Mouse (Mus musculus) limb, embryonic 13.5 days (tissue): ENCODE data around the gene Clic1. TPM values are rescaled to one million over a fixed set of nuclear protein-coding genes. Genes with fewer than 3 reads are reported as not detected.

Experiments used
- ATAC-seq: fragments of 200-750 bp; cut with Nextera tagmentation; 2 replicates; pipeline ENCODE4 v1.8.0; 2017; ENCODE audit warnings: low read depth, moderate number of reproducible peaks, moderate TSS enrichment; ENCODE audit not compliant: low FRiP score
- H3K27ac ChIP-seq: fragments of 300-500 bp; sonication (generic); 2 replicates; pipeline ENCODE4 v1.5.1; 2015; ENCODE audit warnings: inconsistent platforms, mild to moderate bottlenecking, moderate library complexity
- H3K27me3 ChIP-seq: fragments of 300-500 bp; sonication (generic); 2 replicates; pipeline ENCODE4 v1.6.1; 2015; ENCODE audit warnings: mild to moderate bottlenecking, inconsistent platforms
- H3K36me3 ChIP-seq: fragments of 300-500 bp; sonication (generic); 2 replicates; pipeline ENCODE4 v1.6.1; 2015; ENCODE audit warnings: inconsistent platforms, mild to moderate bottlenecking, moderate library complexity
- H3K4me1 ChIP-seq: fragments of 300-500 bp; sonication (generic); 2 replicates; pipeline ENCODE4 v1.6.1; 2015; ENCODE audit warnings: inconsistent platforms
- H3K4me2 ChIP-seq: fragments of 300-500 bp; sonication (generic); replicated peaks from 2 replicates; pipeline ENCODE4 v1.6.1; 2015; ENCODE audit warnings: inconsistent platforms, mild to moderate bottlenecking, moderate library complexity
- H3K4me3 ChIP-seq: fragments of 300-500 bp; sonication (generic); 2 replicates; pipeline ENCODE4 v1.5.1; 2015; ENCODE audit warnings: moderate library complexity, mild to moderate bottlenecking, inconsistent platforms
- H3K9ac ChIP-seq: fragments of 300-500 bp; sonication (generic); 2 replicates; pipeline ENCODE4 v1.6.1; 2015; ENCODE audit warnings: mild to moderate bottlenecking, inconsistent platforms
- H3K9me3 ChIP-seq: fragments of 300-500 bp; sonication (generic); 2 replicates; pipeline ENCODE4 v1.6.1; 2016; ENCODE audit warnings: inconsistent platforms
- WGBS: fragments of 180-500 bp; shearing (Covaris S2); methylation state at CpG from one replicate; pipeline ENCODE4 v1.1.7; 2015; 5-methylcytosine and 5-hydroxymethylcytosine counted together
- polyA plus RNA-seq: library from polyadenylated mRNA; unstranded; fragments of >200 nt; fragmentation: Nextera tagmentation; extraction: Ambion mirVana; gene quantifications from 2 replicates; pipeline ENCODE4 v1.2.1, GENCODE M21; 2015

Clic1 gene
- polyA plus RNA-seq, 1 experiment from 2014 or later = 266 TPM

DNA sequence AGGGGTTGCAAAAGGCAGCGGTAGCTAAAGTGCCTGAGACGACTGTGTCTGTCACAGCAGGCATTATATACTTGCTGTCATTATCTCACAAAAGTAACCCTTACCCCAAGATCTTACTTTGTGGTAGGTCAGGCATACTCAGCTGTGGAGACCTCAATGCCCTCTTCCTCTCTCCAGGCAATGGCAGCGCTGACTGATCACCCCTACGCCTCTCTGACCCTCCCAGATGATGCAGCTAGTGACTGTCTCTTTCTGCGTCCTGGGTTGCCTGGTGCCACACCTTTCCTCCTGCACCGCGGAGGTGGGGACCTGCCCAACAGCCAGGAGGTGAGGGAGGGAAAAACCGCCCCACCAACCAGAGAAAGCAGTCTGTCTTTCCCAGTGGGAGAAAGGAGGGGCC, 11.5 kb downstream of the Clic1 start:
- peak overlapping the region; percentile 99; the same call in 1 of the 2 replicates for H3K4me2 ChIP-seq
- H3K36me3 ChIP-seq = peaks cover 53% of the 10 kb centered on the region
- H3K4me1 ChIP-seq = peaks cover 43% of the 10 kb centered on the region
- H3K9me3 ChIP-seq = no peaks in the 10 kb centered on the region
- WGBS = 79% methylated on average over 8 of the region's 8 CpGs
- peaks cover 39% of the 10 kb centered on the region for H3K27me3 ChIP-seq
- peak overlapping the region; percentile 80; the same call in 1 of the 2 replicates for H3K9ac ChIP-seq
- no peak for ATAC-seq
- no peak overlapping the region for H3K27ac ChIP-seq
- H3K4me3 ChIP-seq = peak overlapping the region; percentile 64; the same call in 1 of the 2 replicates

DNA sequence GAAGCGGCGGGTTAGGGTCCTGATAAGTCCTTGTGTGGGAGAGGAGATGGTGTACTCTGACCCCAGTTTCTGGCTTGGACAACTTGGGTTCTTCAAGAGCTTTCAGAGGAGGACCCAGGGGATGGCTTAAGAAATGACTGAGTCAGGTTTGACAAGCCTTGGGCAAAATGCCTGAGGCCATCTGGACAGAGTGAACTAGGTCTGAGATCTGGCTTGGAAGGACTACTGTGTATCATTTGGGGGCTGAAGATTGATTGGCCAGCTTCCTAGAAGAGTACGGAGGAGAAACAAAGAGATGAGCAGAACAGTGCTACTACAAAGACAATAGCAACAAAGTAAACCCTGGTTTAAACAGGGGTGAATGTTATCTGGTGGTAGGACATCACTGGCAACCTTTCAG, 13.7 kb downstream of the Clic1 start:
- peaks cover 61% of the 10 kb centered on the region for H3K27me3 ChIP-seq
- H3K36me3 ChIP-seq = peaks cover 33% of the 10 kb centered on the region
- H3K9ac ChIP-seq = no peak overlapping the region
- H3K4me1 ChIP-seq = peaks cover 40% of the 10 kb centered on the region
- no peak overlapping the region for H3K4me3 ChIP-seq
- ATAC-seq = no peak
- no peak overlapping the region for H3K4me2 ChIP-seq
- no peaks in the 10 kb centered on the region for H3K9me3 ChIP-seq
- H3K27ac ChIP-seq = no peak overlapping the region
- 92% methylated on average over 3 of the region's 3 CpGs for WGBS

DNA sequence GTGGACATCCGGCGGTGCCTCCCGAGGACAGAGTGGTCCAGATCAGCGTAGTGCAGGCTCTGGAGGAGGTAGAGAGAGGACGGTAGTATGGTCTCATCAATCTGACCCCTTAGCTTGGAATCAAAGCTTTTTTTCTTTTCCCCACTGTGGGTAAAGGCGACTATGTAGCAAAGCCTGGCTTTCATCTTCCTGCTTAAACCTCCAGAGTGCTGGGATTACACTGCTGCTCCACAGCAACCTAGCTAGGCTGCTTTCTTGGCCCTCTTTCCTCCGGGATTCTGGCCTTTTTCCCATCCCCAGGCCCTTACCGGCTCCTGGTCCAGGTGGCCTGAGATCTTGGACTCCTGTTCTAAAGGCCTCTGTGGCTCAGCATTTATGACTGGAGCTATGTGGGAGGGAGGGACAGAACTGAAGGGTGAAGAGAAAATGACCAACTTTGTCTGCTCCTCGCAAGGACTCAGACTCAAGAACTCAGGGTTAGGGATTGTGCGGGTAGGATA, 14.7 kb downstream of the Clic1 start:
- Histone ChIP-seq H3K4me1 (peaks cover 37% of the 10 kb centered on the region), H3K36me3 (peaks cover 33% of the 10 kb centered on the region), H3K4me2 (peak overlapping the region; percentile 67), H3K4me3 (peak overlapping the region; percentile 40), H3K27me3 (peaks cover 68% of the 10 kb centered on the region), H3K27ac (no peak overlapping the region), H3K9me3 (no peaks in the 10 kb centered on the region), H3K9ac (peak overlapping the region; percentile 46; the same call in 1 of the 2 replicates)
- 26% methylated on average over 10 of the region's 10 CpGs for WGBS
- no peak for ATAC-seq

DNA sequence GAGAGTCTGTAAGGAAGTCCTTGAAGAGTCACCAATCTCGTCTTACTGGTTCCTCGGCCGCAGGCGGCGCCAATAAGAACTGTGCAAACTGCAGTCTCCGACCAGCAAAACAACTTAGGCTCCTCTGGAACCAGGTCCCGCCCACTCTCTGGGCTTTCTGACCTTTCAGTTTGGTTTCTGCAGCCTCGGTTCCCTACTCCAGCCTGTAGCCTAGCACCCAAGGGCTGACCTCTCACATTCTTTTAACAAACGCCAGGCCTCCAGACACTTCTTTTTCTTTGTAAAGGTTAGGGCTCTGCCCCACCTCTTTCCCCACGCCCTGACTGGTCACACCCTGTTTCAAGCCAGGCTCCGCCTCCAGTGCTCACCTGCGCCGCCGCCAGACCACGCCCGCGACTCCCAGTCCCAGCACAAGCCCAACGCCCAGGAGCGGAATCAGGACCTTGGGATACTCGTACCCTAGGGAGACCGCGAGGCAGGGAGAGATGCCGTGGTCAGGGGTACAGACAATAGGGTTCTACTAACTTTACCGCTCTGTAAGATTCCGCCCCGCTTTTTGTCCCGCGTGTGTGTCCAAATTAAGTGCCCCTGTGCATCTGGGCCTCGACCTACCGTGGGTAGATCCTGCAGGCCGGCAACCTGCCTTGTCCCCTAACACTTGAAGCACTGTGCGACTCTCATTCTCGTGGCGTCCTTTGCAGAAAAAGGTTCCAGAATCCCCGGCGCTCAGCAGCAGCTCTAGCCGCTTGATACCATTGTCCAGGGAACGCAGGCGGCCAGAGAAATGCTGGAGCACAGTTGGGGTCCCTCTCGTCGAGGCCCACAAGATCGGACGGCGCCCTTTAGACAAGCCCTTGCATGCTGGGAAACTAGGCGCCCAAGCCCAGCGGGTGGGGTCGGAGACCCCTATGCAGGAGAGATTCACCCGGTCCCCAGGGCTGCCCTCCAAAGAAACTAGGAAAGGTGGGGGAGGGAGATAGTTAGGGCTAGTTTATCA, 15.5 kb downstream of the Clic1 start, which contains the start of gene Ly6g6c:
Gene Ly6g6c (plus strand): TSS at position 438 of the 997 bp plus-strand sequence.
- Histone ChIP-seq H3K27ac (no peak within 1 kb of the TSS), H3K4me2 (peak within 1 kb of the TSS; percentile 67), H3K4me3 (peak within 1 kb of the TSS; percentile 40), H3K27me3 (peaks cover 68% of the 10 kb centered on the region), H3K36me3 (peaks cover 33% of the 10 kb centered on the region), H3K9ac (peak within 1 kb of the TSS; percentile 55), H3K4me1 (peaks cover 34% of the 10 kb centered on the region), H3K9me3 (no peaks in the 10 kb centered on the region)
- WGBS = 2% methylated on average over 48 of the region's 48 CpGs
- ATAC-seq = peak; percentile 62

DNA sequence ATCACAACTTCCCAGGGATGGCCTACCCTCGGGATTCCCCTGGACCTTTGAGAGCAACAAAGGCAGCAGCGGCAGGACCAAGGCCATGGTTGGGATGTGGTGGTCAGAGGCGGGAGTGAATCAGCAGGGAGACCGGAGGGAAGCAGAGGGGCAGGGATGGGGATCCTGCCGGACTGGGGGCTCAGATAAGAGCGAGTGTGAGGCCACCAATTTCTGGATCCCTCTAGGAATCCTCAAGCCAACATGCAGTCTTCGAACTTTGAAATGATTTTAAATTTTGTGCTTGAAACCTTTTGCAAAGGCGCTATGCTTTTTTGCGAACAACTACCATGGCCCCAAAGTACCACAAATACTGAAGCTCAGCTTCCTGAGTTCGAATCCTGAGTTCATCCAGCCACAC, 16.3 kb downstream of the Clic1 start, which contains the start of gene Mpig6b:
Gene Mpig6b (minus strand): TSS at position 101 of the 400 bp plus-strand sequence.
- ATAC-seq = no peak
- no peaks in the 10 kb centered on the region for H3K9me3 ChIP-seq
- peaks cover 25% of the 10 kb centered on the region for H3K36me3 ChIP-seq
- peak within 1 kb of the TSS; percentile 55 for H3K9ac ChIP-seq
- no peak within 1 kb of the TSS for H3K27ac ChIP-seq
- H3K4me3 ChIP-seq = peak within 1 kb of the TSS; percentile 40
- 47% methylated on average over 10 of the region's 10 CpGs for WGBS
- H3K27me3 ChIP-seq = peaks cover 68% of the 10 kb centered on the region
- H3K4me2 ChIP-seq = peak within 1 kb of the TSS; percentile 67
- peaks cover 25% of the 10 kb centered on the region for H3K4me1 ChIP-seq

DNA sequence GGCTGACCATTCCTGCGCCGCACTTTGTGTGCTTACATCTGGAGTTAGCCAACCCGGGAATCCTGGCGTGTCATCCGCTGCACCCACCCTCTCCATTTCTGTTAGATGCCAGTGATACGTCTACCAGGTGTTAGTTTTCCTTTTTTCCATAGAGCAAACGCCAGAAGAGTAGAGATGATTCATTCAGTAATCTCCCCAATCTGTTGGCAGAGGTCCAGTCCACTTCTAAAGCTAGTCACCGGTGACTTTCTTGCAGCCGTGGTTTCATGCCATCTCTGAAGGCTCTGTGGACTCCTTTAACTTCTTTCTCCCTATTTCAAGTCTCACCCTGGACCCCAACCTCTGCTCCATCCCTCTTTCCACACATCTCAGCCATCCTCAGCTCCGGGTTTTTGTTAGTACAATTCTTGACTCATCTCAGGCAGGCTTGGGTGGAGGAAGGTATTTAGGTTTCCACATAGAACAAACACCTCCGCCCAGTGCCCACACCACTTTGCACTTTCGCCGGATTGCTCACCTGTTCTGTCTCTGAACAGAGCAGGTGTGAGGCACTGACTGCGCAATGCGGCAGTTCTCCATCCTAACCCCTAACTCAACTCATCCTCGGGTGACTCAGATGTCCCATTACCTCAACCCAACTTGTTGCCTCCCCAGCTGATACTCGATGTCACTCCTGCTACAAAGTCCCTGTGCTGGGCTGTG, 18.6 kb downstream of the Clic1 start:
- no peaks in the 10 kb centered on the region for H3K9me3 ChIP-seq
- no peak overlapping the region for H3K4me3 ChIP-seq
- H3K27ac ChIP-seq = no peak overlapping the region
- WGBS = 82% methylated on average over 17 of the region's 17 CpGs
- no peak overlapping the region for H3K9ac ChIP-seq
- peaks cover 59% of the 10 kb centered on the region for H3K27me3 ChIP-seq
- no peak overlapping the region for H3K4me2 ChIP-seq
- ATAC-seq = no peak
- peaks cover 18% of the 10 kb centered on the region for H3K4me1 ChIP-seq
- H3K36me3 ChIP-seq = peaks cover 4% of the 10 kb centered on the region

DNA sequence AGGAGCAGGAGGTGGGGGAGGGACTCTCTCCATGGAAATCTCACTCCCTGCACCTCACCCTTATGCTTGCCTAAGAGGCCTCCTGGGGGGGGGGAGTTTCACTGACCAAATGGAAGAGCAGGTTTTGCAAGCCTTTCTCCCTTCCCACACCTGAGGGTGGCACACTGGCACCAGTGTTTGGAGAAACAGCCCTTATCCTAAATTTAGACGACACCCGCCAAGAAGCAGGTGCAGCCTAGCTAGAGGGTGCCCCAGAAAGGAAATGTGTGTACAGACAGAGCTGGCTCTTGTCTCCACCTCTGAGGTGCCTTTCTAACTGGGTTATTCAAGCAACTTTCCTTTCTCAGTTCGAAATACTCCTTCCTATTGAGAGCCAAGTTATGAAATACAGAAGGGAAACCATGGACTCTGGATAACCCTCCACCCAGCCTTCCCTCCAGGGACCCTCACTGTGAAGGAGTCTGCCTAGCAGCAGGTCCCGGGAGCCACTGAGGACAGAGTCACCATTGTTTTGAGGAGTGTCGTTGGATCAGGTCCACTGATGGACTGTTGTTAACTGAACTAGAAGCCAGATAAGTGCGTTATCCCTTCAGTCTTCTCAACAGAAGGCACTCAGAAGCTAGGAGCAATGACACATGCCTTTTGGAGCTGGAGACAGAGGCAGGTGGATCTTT, 20.9 kb downstream of the Clic1 start:
- Histone ChIP-seq H3K4me3 (no peak overlapping the region), H3K36me3 (no peaks in the 10 kb centered on the region), H3K9ac (no peak overlapping the region), H3K4me2 (no peak overlapping the region), H3K27ac (no peak overlapping the region), H3K4me1 (peaks cover 9% of the 10 kb centered on the region), H3K27me3 (peaks cover 36% of the 10 kb centered on the region), H3K9me3 (no peaks in the 10 kb centered on the region; the same call in 1 of the 2 replicates)
- 55% methylated on average over 6 of the region's 6 CpGs for WGBS
- no peak for ATAC-seq

DNA sequence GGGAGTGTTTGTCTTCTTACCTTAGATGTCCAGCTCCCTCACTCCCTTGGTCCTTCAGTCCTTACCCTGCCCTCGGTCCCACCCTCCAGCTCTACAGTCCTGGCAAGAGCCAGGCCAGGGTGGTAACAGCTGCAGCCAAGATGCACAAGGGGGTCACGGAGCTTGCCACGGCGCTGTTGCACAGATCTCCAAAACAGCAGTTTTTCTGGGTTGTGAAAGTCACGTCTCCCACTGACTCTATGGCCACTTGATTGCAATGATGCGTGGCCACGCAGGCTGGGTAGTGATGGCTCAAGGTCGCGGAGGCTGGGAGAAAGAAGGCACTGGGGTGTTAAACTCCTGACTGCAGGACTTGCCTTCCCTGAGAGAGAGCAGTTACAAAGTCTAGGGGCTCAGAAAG, 21.7 kb downstream of the Clic1 start:
- no peak for ATAC-seq

DNA sequence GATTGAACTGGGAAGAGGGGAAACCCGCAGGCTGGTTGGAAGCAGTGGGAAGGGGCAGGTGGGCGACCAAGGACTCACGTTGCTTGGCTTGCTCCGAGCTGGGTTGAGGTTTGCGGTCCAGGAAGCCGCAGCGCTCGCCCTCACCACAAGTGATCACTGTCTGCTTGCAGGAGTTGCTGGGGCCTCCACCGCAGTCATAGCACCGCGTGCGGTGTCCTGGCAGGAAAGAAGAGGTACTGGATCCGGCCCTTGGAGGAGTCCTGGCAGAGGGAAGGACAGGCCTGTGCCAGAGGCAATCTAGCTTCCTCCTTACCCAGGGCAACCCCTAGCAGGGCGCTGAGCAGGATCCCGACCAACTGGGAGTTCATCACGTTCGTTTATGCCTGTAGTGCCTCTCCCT, 24.3 kb downstream of the Clic1 start:
- H3K4me1 ChIP-seq = peaks cover 26% of the 10 kb centered on the region
- H3K27ac ChIP-seq = no peak overlapping the region
- H3K9ac ChIP-seq = peak overlapping the region; percentile 45; the same call in 1 of the 2 replicates
- 30% methylated on average over 17 of the region's 17 CpGs for WGBS
- H3K36me3 ChIP-seq = no peaks in the 10 kb centered on the region
- peaks cover 13% of the 10 kb centered on the region; the same call in 1 of the 2 replicates for H3K27me3 ChIP-seq
- no peak overlapping the region for H3K4me3 ChIP-seq
- H3K9me3 ChIP-seq = no peaks in the 10 kb centered on the region; the same call in 1 of the 2 replicates
- no peak for ATAC-seq
- H3K4me2 ChIP-seq = 0 out of 2 replicates have a peak overlapping the region, but pooled peaks have one; percentile 16

More for the DNA sequence above, 21.7 kb downstream of the Clic1 start:
- H3K36me3 ChIP-seq = no peaks in the 10 kb centered on the region
- no peak overlapping the region for H3K27ac ChIP-seq
- H3K9me3 ChIP-seq = no peaks in the 10 kb centered on the region; the same call in 1 of the 2 replicates
- H3K4me1 ChIP-seq = peaks cover 11% of the 10 kb centered on the region
- 77% methylated on average over 9 of the region's 9 CpGs for WGBS
- no peak overlapping the region for H3K4me3 ChIP-seq
- no peak overlapping the region for H3K4me2 ChIP-seq
- peaks cover 28% of the 10 kb centered on the region for H3K27me3 ChIP-seq
- no peak overlapping the region for H3K9ac ChIP-seq

DNA sequence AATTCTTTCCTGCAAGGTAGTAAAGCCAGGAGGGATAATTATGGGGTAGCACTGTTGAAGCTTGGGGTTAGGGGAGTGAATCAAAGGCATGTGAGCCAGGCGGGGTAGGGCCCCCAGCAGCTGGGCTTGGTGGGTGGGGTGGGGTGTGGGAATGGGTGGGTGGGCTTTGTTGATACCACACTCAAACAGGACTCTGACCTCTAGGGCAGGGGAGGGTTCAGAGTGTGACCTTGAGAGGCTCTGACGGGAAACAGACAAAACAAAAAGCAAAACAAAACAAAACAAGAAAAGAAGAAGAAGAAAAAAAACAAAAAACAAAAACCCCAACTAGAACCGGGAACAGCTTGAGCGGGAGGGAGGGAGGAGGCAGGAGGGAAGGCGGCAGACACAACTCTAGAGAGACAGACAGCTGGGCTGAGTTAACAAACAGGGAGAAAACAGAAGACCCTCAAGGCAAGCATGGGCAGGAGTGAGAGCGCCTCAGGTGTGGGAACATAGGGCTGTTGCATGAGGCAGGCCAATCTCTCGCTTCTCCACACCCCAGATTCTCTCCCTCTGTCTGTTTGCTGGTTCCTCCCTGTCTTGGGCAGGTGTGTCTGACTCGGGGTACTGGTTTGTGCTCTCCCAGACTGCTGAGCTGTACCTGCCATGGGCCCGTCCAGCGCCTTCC, 26.9 kb downstream of the Clic1 start, which contains the start of gene Ly6g6e:
Gene Ly6g6e (plus strand): TSS at position 396 of the 670 bp plus-strand sequence.
- peak within 1 kb of the TSS; percentile 43; the same call in 1 of the 2 replicates for H3K9ac ChIP-seq

More for the DNA sequence above, 26.9 kb downstream of the Clic1 start, which contains the start of gene Ly6g6e:
- peaks cover 11% of the 10 kb centered on the region; the same call in 1 of the 2 replicates for H3K27me3 ChIP-seq
- H3K4me1 ChIP-seq = peaks cover 26% of the 10 kb centered on the region
- H3K9me3 ChIP-seq = no peaks in the 10 kb centered on the region; the same call in 1 of the 2 replicates
- no peaks in the 10 kb centered on the region for H3K36me3 ChIP-seq
- WGBS = 19% methylated on average over 10 of the region's 10 CpGs
- H3K4me3 ChIP-seq = no peak within 1 kb of the TSS
- H3K4me2 ChIP-seq = peak within 1 kb of the TSS; percentile 41
- no peak for ATAC-seq
- no peak within 1 kb of the TSS for H3K27ac ChIP-seq
